ENCODE assay signal across 9 mouse cellular contexts in the genomic region with DNA sequence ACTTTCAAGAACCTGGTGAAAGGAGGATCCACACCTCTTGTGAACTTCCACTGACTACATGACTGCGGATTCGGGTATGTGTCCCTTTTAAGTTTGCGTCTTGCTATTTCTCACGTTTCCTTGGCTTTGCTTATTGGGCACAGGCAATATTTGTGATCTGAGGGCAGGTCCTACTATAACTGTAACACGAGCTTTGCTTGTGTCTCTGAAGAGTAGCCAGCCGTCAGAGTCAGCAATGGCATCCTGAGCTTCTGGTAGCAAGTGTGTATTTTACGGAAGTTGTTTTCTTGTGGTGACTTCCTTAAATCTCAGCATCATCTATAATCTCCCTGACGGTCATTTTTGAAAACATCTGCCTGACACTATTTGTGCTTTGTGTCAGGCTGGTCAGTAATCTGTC. TPM values are rescaled to one million over a fixed set of nuclear protein-coding genes. Genes with fewer than 3 reads are reported as not detected.
DNase-seq lines count a peak whose midpoint lies in the region; ATAC-seq lines count a peak whose summit lies in the region.
"Had no signal": no experiment of that assay in that cellular context is flagged by ENCODE, and none has a peak within 500 bp of the region (broad histone marks: within the 10 kb centered on the region; RNA-seq: fewer than 3 reads in every experiment).

No protein-coding gene starts in this region.

- H3K27me3 ChIP-seq in lung, embryonic 16.5 days (ENCODE audit: control insufficient read depth, insufficient read depth, low read depth, low read length) = no peaks in the 10 kb centered on the region
- no peaks in the 10 kb centered on the region for H3K27me3 ChIP-seq in stomach, embryonic 14.5 days (ENCODE audit: control insufficient read depth, insufficient read depth, low read length)

- peak overlapping the region; percentile 10 for H3K9ac ChIP-seq in lung, embryonic 16.5 days (ENCODE audit: low read length)
- H3K9ac ChIP-seq in stomach, embryonic 14.5 days (replicated peaks; ENCODE audit: low read depth, low read length) = no peak overlapping the region

- intact Hi-C loops in left cerebral cortex, postnatal 14 days (cut with DNase I) = no loop called here

- WGBS in lung, embryonic 16.5 days = 48% methylated on average over 8 of the region's 8 CpGs
- 57% methylated on average over 8 of the region's 8 CpGs for WGBS in stomach, embryonic 14.5 days

- no peaks in the 10 kb centered on the region for H3K9me3 ChIP-seq in lung, embryonic 16.5 days (ENCODE audit: control insufficient read depth, low read length)
- no peaks in the 10 kb centered on the region for H3K9me3 ChIP-seq in stomach, embryonic 14.5 days (ENCODE audit: control insufficient read depth, low read depth, low read length)

- no peak for ATAC-seq in lung, embryonic 16.5 days (ENCODE audit: low read depth)
- peak; percentile 25 to 48; a peak in 2 of 4 replicates for ATAC-seq in hematopoietic stem cell, adult 5-6 weeks (replicated peaks in 1 of 2; ENCODE audit: insufficient read depth in 1 of 2, low FRiP score in 2 of 2, low TSS enrichment in 1 of 2, low read depth in 1 of 2, poor library complexity in 2 of 2, severe bottlenecking in 2 of 2)
- ATAC-seq in stomach, embryonic 14.5 days (ENCODE audit: insufficient number of reproducible peaks, insufficient read depth, low FRiP score, low read depth) = no peak

- DNase-seq in heart, adult 18-20 months = peak; percentile 40 to 42
- no peak for DNase-seq in heart, postnatal 4 days
- DNase-seq in lung, postnatal 14 days = no peak
- no peak for DNase-seq in left cerebral cortex, postnatal 14 days (ENCODE audit: low spot score in 2 of 2)
- no peak for DNase-seq in urinary bladder, postnatal 10 days (ENCODE audit: low spot score)
- DNase-seq: cerebellum, postnatal 10 days had no signal

- H3K4me1 ChIP-seq in lung, embryonic 16.5 days (replicated peaks; ENCODE audit: control insufficient read depth, insufficient read depth, low read length) = no peaks in the 10 kb centered on the region
- peaks cover 4% of the 10 kb centered on the region; the same call in 1 of the 2 replicates for H3K4me1 ChIP-seq in stomach, embryonic 14.5 days (ENCODE audit: control insufficient read depth, insufficient read depth, low read length)

- H3K27ac ChIP-seq in lung, embryonic 16.5 days (ENCODE audit: low read length) = peak overlapping the region; percentile 85
- H3K27ac ChIP-seq in stomach, embryonic 14.5 days (ENCODE audit: low read length) = peak overlapping the region; percentile 12; the same call in 1 of the 2 replicates

- H3K36me3 ChIP-seq in lung, embryonic 16.5 days (ENCODE audit: control insufficient read depth, insufficient read depth, low read length) = no peaks in the 10 kb centered on the region
- no peaks in the 10 kb centered on the region for H3K36me3 ChIP-seq in stomach, embryonic 14.5 days (ENCODE audit: control insufficient read depth, insufficient read depth, low read length)

- H3K4me3 ChIP-seq in lung, embryonic 16.5 days (ENCODE audit: low read length) = peak overlapping the region; percentile 39
- no peak overlapping the region; the same call in 1 of the 2 replicates for H3K4me3 ChIP-seq in stomach, embryonic 14.5 days (ENCODE audit: low read depth, low read length)

- no peak overlapping the region for H3K4me2 ChIP-seq in lung, embryonic 16.5 days (ENCODE audit: low read depth, low read length)
- no peak overlapping the region for H3K4me2 ChIP-seq in stomach, embryonic 14.5 days (replicated peaks; ENCODE audit: low read depth, low read length)

RNA-seq across cellular contexts. Expression of a gene that starts 0.4 kb away (rescaled TPM):
- total RNA-seq in heart, adult 18-20 months (2021) = 10 to 100 TPM; 20.2 to 29.6 TPM
- total RNA-seq in heart, postnatal 4 days (2021) = 10 to 100 TPM; 51.8 to 53.3 TPM
- 31.4 and 34.3 TPM in 2 replicates for polyA plus RNA-seq in lung, embryonic 16.5 days (2015; fragmentation: Nextera tagmentation; extraction: Ambion mirVana)
- 1.3 and 13.1 TPM in 2 replicates for total RNA-seq in hematopoietic stem cell, adult 5-6 weeks (2017)
- polyA plus RNA-seq in stomach, embryonic 14.5 days (2014; fragmentation: Nextera tagmentation; extraction: Ambion mirVana) = 16.5 and 17.9 TPM in 2 replicates
- 10 to 100 TPM; 13.2 to 13.4 TPM for total RNA-seq in left cerebral cortex, postnatal 14 days (2021)

Comparison
In these comparisons a context has a peak if more than half of its experiments do, and no peak if none do; other contexts are left out.
1. DNase-seq: peak in heart, adult 18-20 months (2 of 2); none in heart, postnatal 4 days (single experiment), lung, postnatal 14 days (single experiment), left cerebral cortex, postnatal 14 days (0 of 2) and urinary bladder, postnatal 10 days (single experiment).
2. ATAC-seq: peak in hematopoietic stem cell, adult 5-6 weeks (2 of 2); none in lung, embryonic 16.5 days (single experiment) and stomach, embryonic 14.5 days (single experiment).